Mouse (Mus musculus) forelimb bud, embryonic 11.5 days (tissue): ENCODE results near the gene Pygm.

Source experiments
- DNase-seq: peaks from one replicate; pipeline ENCODE4 v3.0.0-alpha.2; 2012; ENCODE audit warnings: low read depth, low spot score

Pygm gene

DNA sequence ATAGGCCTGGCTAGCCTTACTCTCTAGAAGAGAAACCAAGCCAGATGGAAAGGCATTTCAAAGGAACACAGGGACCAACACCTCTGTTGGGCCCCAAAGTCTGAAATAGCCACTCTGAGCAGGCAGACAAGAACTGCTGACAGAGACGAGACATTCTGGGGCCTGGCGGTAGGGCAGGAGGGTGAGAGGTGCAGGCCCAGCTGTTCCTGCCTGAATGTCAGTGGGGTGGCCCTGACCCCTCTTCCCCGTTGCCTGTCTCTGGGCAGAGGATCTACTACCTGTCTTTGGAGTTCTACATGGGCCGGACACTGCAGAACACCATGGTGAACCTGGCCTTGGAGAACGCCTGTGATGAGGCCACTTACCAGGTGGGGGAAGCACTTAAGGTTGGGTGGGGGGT lies 1.2 kb downstream of the Pygm start:
- DNase-seq: no peak

DNA sequence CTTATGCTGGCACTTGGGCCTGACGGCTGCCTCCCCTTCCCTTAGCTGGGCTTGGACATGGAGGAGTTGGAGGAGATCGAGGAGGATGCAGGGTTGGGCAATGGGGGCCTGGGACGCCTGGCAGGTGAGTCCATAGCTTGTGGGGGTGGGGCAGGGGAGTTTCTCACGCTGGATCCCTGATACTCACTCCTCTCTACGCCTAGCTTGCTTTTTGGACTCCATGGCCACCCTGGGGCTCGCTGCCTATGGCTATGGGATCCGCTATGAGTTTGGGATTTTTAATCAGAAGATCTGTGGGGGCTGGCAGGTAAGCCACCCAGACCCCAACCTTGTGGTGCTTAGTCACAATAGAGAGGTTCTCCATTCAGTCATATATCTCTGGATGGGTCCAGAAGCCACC lies 1.6 kb downstream of the Pygm start:
- DNase-seq: no peak

DNA sequence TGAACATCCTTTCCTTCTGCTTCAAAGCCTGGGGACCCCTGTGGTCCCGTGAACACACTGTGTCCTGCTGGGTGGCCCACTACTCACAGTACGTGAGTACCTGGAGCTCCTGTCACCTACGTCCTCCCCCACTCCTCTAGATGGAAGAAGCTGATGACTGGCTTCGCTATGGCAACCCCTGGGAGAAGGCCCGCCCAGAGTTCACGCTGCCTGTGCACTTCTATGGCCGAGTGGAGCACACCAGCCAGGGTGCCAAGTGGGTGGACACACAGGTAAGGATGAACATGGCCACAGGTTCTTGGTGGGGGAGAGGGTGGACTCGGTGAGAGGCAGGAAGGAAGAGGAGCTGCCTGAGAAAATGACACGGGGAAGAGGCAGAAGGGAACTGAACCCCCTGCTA lies 2.0 kb downstream of the Pygm start:
- no peak for DNase-seq

DNA sequence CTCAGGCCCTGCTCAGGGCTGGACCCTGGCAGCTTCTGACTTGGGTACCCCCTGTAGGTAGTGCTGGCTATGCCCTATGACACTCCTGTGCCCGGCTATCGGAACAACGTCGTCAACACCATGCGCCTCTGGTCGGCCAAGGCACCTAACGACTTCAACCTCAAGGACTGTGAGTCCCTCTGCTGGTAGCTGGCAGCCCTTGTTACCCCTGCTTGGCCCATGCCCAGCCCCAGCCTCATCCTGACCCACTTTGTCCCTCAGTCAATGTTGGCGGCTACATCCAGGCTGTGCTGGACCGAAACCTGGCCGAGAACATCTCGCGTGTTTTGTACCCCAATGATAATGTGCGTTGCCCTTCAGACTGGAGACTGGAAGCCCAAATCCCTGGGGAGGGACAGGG lies 3.8 kb downstream of the Pygm start:
- DNase-seq: no peak

DNA sequence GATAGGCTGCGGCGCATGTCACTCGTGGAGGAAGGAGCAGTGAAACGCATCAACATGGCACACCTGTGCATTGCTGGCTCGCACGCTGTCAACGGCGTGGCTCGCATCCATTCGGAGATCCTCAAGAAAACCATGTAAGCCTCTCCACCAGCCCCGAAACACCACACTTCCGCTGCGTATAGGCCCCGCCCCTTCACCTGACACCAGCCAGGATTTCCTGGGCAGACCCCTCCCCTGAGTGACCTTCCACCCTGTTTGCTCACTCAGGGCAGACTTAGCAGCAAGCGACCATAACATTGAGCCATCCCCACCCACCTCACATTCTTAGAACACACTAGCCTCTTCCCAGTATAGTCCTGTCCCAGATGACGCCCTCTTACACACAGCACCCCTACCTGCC lies 5.6 kb downstream of the Pygm start:
- peak; percentile 33 for DNase-seq

DNA sequence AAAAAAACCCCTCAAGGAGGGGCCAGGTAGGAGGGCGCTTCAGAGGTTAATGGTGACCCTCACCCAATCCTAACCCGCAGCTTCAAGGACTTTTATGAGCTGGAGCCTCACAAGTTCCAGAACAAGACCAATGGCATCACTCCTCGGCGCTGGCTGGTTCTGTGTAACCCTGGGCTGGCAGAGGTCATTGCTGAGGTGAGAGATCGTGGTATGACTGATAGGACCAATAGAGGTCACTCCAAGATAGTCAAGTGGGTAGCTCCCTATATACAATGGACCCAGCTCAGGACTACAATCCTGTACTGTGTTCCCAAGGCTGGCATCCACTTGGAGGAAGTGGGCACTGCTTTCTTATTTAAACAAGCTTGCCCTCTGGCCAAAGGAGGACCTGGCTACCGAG lies 6.1 kb downstream of the Pygm start:
- no peak for DNase-seq

DNA sequence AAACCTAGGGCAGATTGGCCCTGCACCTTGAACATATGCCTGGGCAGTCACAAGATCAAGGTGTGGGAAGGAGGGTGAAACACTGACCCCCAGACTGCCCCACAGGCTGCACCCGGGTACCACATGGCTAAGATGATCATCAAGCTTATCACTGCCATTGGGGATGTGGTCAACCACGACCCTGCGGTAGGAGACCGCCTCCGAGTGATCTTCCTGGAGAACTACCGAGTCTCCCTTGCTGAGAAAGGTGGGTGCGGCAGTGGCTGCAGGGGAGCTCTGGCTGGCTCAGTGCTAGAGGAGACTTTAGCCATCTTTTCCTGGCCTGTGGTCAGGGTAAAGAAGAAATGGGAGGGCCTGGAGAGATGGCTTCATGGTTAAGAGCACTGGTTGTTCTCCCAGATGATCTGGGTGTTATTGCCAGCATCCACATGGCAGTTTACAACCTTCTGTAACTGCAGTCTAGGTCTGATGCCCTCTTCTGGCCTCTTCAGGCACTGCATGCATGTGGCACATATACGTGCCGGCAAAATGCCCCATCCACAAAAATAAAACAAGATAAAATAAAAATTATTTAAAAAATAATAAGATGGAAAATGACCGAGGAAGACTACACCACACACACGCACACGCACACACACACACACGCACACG lies 8.7 kb downstream of the Pygm start:
- DNase-seq: no peak

DNA sequence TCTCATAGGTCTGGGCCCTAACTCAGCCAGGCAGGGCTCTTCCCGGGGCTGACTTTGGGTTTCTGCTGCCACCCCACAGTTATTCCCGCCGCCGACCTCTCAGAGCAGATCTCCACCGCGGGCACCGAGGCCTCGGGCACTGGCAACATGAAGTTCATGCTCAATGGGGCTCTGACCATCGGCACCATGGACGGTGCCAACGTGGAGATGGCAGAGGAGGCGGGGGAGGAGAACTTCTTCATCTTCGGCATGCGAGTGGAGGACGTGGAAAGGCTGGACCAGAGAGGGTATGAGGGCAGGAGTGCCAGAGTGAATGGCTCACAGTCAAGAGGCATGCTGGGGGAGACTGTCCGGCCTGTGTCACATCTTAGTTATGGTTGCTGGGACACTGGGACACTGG lies 9.4 kb downstream of the Pygm start:
- DNase-seq: no peak

DNA sequence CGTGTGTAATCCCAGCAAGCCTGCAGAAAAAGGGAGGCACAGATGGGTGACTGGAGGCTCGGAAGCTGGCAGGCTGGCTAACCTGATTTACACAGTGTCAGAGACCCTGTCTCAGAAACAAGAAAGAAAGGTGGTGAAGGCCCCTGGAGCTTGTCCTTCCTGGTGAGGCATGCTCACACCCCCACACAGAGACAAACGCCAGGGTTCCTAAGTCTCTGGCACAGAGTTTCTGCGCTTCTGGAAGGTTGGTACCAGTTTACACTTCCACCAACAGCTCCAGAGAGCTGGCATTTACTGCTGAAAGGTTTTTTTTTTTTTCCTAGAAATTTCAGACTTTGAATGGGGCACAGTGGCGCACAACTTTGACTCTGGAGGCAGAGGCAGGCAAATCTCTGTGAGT lies 12.0 kb downstream of the Pygm start:
- DNase-seq: no peak

DNA sequence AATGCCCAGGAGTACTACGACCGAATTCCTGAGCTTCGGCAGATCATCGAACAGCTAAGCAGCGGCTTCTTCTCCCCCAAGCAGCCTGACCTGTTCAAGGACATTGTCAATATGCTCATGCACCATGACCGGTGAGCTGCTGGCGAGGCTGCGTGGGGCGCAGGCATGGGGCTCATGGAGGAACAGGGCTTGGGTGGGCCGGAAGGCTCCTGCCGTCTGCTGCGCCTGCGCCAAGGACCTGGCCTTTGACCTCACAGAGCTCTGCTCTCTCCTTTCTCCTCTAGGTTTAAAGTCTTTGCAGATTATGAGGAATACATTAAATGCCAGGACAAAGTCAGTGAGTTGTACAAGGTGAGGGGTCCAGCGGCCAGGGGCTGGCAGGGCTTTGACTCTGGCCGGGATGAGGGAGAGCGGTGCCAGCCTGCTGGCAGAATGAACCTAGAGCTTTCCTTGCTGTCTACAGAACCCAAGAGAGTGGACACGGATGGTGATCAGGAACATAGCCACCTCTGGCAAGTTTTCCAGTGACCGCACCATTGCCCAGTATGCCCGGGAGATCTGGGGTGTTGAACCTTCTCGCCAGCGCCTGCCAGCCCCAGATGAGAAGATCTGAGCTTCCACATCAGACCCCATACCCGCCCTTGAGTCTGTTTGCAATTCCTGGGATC lies 13.5 kb downstream of the Pygm start:
- no peak for DNase-seq

DNA sequence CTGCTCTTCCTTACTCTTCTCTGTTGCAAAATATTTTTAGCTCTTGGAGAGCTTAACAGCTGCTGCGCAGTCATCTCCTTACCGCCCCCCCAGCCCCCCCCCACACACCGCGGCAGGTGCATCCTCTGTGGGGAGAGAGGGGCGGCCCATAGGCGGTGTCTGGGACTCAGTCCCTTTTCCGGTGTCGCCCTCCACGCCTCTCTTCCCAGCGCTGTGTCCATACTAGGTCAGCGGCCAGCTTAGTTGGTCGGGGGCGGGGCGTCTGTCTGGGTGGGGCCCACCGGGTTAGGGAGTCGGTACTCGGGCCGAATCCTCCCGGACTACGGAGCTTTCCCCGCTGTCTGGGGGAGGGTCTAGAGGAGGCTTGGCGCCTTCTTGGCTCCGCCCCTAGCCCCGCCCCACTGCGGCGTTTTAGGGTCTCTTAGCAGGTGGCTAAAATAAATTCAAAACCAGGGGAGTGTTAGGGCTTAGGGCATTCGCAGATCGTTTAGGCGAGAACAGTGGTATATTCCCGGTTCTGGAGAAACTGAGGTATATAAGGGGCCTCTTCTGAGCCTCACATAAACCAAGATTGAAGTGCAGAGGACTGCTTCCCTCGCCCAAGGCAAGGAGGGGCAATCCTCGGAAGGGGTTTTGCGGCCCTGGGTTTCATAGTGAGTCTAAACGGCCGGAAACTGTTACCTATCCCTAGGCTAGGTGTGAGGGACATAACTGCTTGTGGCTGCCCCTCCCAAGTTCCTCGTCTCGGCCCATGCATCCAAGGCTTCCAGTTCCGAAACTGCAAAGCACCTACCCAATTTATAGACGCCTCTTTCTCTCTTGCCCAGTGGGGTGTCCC lies 14.5 kb downstream of the Pygm start:
- DNase-seq: no peak

DNA sequence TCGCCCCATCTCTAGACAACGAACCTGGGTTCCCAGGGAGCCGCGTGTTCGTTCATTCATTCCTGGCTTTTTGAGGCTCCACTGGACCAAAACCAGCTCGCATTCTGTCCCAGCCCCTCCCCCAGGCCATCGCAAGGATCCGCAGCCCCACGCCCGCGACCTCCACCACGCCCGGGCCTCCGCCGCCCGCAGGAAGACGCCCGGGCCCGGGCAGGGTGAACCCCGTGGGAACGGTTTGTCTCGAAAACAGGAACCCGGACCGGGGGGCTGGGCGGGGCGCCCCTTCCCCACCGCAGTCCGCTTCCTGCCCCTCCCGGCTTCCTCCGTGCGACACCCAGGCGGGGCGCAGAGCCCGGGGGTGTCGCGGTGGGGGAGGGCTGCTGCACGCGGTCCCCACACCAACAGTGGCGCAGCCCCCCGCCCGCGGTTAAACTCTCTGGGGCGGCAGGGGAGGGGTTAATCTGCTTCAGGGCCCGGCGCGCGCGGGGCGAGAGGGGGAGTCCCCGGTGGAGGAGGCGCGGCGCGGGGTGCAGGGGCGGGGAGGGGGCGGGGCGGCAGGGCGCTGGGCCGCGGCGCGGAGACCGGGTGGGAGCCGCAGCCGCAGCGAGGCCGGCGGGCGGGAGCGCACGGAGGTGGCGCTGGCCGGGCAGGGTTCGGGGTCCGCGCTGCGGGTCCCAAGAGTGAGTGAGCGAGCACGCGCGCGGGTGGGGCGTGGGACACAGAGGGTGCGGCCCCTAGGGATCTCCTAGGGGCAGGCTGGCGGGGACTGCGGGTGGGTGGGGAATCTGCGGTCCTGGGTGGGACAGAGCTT lies 15.3 kb downstream of the Pygm start, which contains the start of gene Rasgrp2:
TSS of gene Rasgrp2 (plus strand) at position 56 of the 811 bp plus-strand sequence.
- DNase-seq: no peak

DNA sequence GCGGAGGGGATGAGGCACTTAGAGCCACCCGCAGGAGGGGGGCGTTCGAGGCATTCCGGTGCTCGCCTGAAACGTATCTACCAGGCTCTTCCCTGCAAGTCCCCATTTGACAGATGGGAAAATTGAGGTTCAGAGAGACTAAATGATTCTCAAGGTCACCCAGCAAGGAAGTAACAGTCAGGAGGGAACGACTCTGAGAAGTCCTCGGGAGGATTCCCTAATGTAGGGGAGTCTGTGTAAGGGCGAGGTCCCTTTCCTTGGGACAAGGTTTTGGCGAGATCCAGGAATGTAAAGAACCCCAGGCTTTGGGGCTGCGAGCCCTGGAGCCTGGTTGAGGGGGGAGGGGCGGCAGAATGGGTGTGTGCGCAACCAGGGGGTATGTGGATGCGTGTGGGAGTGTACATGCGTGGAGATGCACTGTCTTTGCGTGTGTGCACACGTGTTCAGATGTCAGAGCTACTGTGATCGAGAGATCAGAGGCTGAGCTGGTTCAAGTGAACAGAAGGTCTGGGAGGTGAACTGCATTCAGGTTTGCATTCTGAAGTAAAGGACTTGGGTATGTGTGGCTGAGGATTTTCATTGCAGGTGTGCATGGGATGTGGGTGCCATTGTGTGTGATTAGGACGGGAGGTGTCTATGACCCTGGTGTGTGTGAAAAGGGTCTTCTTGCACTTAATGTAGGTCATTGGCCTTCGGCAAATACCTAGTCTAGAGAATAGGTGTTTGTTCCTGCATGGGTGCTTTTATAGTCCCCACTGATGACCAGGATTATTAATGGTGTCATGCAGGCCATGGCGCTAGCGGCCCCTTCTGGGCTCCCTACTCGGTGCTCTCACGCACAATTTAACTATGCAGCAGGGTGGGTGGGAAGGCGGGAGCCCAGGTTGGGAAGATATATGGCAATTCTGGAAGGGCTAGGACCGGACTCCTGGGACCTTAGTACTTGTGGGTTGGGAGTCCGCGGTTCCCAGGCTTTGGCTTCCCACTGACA lies 16.2 kb downstream of the Pygm start:
- no peak for DNase-seq

DNA sequence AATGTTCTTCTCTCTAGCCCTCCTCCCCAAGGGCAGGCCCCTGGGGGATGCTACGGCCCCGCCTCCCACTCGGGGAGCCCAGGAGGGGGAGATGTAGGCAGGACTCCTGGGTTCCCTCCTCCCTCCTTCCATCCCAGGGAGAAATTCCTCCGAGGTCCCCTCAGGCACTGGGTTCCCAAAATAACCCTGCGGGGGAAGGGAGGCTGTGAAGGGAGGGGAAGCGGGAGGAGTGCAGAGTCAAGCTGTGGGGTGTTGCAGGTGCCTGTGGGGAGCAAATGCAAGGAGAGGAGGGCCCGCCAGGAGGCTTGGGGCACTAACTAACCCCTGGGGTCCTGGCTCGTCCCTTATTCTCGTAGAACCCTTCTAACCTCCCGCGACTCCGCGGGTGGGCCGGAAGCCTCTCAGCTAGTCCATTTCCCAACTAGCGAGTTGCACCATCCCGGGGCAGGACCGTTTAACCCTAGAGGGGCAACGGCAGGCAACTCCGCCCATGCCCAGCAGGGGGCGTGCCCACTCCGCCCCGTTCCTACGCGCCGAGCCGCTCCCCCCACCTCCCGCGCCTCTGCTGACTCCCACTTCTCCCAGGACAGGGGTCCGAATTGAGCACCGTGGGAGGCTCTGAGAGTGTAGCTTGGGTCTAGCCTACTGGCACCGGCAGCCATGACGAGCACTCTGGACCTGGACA lies 17.1 kb downstream of the Pygm start:
- DNase-seq: peak; percentile 53

DNA sequence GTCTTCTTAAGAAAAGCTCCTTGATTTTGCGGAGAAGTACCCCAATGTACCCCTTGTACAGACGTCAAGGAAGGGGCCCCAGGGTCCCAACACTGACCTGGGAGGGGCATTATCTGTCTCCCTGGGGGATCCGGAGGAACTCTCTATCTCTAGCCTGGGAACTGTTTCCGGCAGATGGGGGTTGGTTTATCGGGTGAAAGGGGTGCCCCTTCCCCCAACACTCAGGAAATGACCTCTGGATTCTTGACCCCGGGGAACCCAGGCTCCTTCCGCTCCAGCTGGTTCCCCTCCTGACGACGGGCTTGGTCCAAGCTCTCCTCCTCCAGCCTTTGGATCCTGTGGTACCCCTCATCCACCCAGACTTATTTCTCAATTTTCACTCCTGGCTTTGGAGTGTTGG lies 17.8 kb downstream of the Pygm start:
- DNase-seq: no peak

DNA sequence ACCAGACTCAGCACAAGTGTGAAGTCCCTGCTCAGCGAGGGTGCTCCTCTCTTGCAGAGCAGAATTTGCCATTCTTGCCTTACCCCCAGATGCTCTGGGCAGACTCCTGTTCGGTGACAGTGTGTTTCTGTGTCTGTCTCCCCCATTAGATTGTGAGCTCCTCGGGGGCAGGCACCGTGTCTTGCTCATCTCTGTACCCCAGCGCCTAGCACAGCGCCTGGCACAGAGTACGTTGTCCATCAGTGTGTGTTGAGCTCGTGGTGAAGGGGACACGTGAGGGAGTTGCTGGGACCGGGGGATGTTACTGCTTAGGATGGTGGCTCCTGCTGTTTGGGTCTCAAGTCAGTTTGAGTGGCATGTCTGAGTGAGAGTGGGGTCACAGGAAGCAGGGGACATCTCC lies 19.7 kb downstream of the Pygm start:
- no peak for DNase-seq

DNA sequence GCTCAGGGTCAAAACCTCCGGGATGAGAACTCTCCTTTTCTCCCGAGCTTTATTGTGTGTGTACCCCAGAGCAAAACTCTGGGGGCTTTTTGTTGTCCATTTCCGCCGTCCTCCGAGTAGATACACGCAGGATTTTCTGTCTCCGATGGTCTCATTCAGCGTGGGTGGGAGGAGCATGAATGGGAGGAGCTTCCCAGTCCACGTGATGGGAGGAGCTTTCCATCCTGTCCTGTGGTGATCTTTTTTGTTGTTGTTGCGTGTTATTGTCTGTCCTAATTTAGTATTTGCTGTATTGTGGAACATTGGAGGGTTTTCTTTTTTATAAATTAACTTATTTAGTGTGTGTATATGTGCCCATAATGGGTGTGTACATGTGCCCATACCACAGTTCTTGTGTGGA lies 21.2 kb downstream of the Pygm start:
- DNase-seq: no peak

DNA sequence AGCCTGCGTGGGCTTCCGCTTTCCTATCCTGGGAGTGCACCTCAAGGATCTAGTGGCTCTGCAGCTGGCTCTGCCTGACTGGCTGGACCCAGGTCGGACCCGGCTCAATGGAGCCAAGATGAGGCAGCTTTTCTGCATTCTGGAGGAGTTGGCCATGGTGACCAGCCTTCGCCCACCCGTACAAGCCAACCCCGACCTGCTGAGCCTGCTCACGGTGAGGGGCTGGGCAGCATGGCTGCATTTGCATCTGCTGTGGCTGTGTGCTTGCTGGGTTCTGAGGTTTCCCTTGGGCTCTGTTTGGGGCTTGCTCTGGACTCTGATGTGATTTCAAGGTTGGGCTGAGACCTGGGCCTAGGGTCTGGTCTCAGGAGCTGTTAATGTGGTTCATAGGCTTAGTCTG lies 22.9 kb downstream of the Pygm start:
- DNase-seq: no peak

DNA sequence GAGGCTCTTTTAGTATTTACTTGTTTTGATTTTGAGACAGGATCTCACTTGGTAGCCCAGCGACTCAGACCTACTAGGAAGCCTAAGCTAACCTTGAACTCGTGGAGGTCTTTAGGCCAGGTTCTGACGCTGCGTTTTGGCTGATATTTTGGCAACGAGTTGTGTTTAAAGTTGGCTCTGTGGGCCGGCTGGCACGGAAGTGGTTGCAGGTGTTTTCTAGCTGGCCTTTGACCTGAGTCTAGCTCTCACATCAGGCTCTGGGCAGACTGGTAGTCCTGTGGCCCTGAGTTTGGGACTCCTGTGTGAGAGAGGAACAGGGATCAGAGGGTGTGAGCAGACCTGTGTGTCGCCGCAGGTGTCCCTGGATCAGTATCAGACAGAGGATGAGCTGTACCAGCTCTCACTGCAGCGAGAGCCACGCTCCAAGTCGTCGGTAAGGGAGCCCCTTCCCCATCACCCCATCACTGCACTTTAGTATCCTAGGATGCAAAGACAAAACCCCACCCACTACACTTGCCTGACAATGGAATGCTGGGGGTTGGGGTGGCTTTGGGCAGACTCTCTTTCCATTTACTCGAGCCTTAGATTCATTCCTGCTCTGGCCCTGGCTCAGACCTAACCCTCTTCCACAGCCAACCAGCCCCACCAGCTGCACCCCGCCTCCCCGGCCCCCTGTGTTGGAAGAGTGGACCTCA lies 23.8 kb downstream of the Pygm start:
- no peak for DNase-seq

DNA sequence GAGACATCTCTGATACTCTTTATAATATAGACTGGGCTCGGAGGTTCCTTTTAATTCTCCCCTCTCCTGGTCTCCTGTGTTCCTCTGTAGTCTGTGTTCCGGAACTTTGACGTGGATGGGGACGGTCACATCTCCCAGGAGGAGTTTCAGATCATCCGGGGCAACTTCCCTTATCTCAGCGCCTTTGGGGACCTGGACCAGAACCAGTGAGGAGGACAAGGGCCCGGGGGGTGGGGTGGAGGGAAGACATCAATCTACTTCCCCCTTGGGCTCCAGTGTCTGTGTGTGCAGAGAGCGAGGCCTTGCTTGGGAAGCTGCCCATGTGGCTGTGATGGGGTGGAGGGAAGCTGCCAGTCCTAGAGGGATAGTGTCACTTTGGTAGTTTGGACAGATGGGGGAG lies 24.6 kb downstream of the Pygm start:
- DNase-seq: no peak
